Mouse (Mus musculus): ENCODE measurements around the gene Synj1.
A peak's percentile ranks its signal among the peaks of the same experiment; 100 is the strongest.

DNA sequence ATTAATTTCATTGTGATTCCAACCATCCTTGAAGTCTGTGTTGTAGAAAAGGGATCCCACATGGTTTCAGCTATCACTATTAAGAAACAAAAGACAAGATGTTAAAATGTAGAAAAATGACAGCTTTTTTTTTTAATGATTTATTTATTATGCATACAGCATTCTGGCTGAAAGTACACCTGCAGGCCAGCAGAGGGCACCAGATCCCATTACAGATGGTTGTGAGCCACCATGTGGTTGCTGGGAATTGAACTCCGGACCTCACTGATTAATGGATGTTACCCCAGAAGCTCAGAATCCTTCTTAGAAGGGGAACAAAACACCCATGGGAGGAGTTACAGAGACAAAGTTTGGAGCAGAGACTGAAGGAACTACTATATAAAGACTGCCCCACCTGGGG, 12.3 kb upstream of the Synj1 start:
- peak; percentile 66 for TF ChIP-seq CTCF (IDR thresholded peaks at IDR 0.05; ENCODE audit: low read depth)
- no peak for TF ChIP-seq EP300 (optimal IDR thresholded peaks at IDR 0.05)
